Mouse (Mus musculus) limb, embryonic 14.5 days (tissue): ENCODE results near the gene Clstn2. TPM values are rescaled to one million over a fixed set of nuclear protein-coding genes. Genes with fewer than 3 reads are reported as not detected.

Experiments
- ATAC-seq: fragments of 200-750 bp; cut with Nextera tagmentation; 2 replicates; pipeline ENCODE4 v1.8.0; 2017; ENCODE audit warnings: low read depth, moderate number of reproducible peaks, moderate TSS enrichment; ENCODE audit not compliant: low FRiP score
- DNase-seq: peaks from one replicate; pipeline ENCODE4 v3.0.0-alpha.2; 2015; ENCODE audit warnings: low spot score
- H3K27ac ChIP-seq: fragments of 300-500 bp; sonication (generic); replicated peaks from 2 replicates; pipeline ENCODE4 v1.5.1; 2014; ENCODE audit warnings: low read depth, mild to moderate bottlenecking, low read length, moderate library complexity, mixed read lengths
- H3K27me3 ChIP-seq: fragments of 300-500 bp; sonication (generic); 2 replicates; pipeline ENCODE4 v1.6.1; 2014; ENCODE audit warnings: low read length, mixed read lengths; ENCODE audit not compliant: control insufficient read depth, insufficient read depth
- H3K36me3 ChIP-seq: fragments of 300-500 bp; sonication (generic); 2 replicates; pipeline ENCODE4 v1.6.1; 2014; ENCODE audit warnings: mild to moderate bottlenecking, low read length, moderate library complexity, mixed read lengths; ENCODE audit not compliant: control insufficient read depth, insufficient read depth
- H3K4me1 ChIP-seq: fragments of 300-500 bp; sonication (generic); 2 replicates; pipeline ENCODE4 v1.6.1; 2014; ENCODE audit warnings: antibody characterized with exemption, low read length, mixed read lengths; ENCODE audit not compliant: control insufficient read depth, insufficient read depth
- H3K4me2 ChIP-seq: fragments of 300-500 bp; sonication (generic); replicated peaks from 2 replicates; pipeline ENCODE4 v1.6.1; 2014; ENCODE audit warnings: low read depth, mild to moderate bottlenecking, low read length, moderate library complexity; ENCODE audit not compliant: severe bottlenecking
- H3K4me3 ChIP-seq: fragments of 300-500 bp; sonication (generic); replicated peaks from 2 replicates; pipeline ENCODE4 v1.5.1; 2014; ENCODE audit warnings: low read length
- H3K9ac ChIP-seq: fragments of 300-500 bp; sonication (generic); 2 replicates; pipeline ENCODE4 v1.6.1; 2014; ENCODE audit warnings: mild to moderate bottlenecking, low read depth, low read length, moderate library complexity; ENCODE audit not compliant: severe bottlenecking
- H3K9me3 ChIP-seq: fragments of 300-500 bp; sonication (generic); 2 replicates; pipeline ENCODE4 v1.6.1; 2016; ENCODE audit warnings: low read length; ENCODE audit not compliant: control insufficient read depth
- POLR2A ChIP-seq: fragments of 200-500 bp; IDR thresholded peaks from 2 replicates; pipeline ENCODE4 v1.8.0; 2012; ENCODE audit warnings: inconsistent platforms, mild to moderate bottlenecking, moderate library complexity, borderline replicate concordance; ENCODE audit not compliant: insufficient read depth, insufficient read length; ENCODE audit errors: extremely low read depth
- WGBS: fragments of 180-500 bp; shearing (Covaris S2); extraction: QIAGEN DNeasy Blood & Tissue Kit; methylation state at CpG from one replicate; pipeline ENCODE4 v1.1.7; 2014; 5-methylcytosine and 5-hydroxymethylcytosine counted together
- polyA plus RNA-seq, 2 experiments: library from polyadenylated mRNA; depleted of rRNA in 1 of 2; stranded (reverse) in 1 of 2; unstranded in 1 of 2; fragments of >200 nt; fragmentation: Nextera tagmentation in 1 of 2; extraction: Ambion mirVana in 1 of 2; gene quantifications; 2 replicates each; pipeline versions ENCODE4 v1.2.1 to v1.2.3; 2012 to 2014

Clstn2 gene
- polyA plus RNA-seq, 2 experiments: 4.1 to 8.4 TPM

DNA sequence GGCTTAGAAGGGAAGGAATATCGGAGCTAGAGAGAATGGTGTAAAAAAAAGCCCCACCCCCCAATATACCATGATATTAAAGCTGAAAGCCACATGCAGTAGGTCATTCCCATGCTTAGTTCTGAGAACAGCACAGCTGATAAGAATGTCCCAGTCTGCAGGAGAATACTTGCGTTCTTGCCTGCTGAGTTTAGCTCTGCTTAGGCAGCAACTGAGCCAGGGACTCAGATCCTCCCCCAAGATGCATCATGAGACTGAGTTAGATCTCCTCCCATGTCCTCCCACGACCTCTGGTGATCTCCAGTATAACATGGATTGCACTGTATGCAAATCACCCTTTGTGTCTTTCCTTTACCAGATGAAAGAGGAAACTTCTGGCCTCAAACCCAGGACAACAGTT, 219.8 kb downstream of the Clstn2 start:
- H3K36me3 ChIP-seq: no peaks in the 10 kb centered on the region
- H3K27me3 ChIP-seq: no peaks in the 10 kb centered on the region
- no peak overlapping the region for H3K9ac ChIP-seq
- TF ChIP-seq POLR2A: no peak
- no peak overlapping the region for H3K27ac ChIP-seq
- H3K4me1 ChIP-seq: peaks cover 3% of the 10 kb centered on the region; the same call in 1 of the 2 replicates
- H3K9me3 ChIP-seq: no peaks in the 10 kb centered on the region
- ATAC-seq (no peak), DNase-seq (no peak)
- H3K4me2 ChIP-seq: no peak overlapping the region
- H3K4me3 ChIP-seq: no peak overlapping the region
- WGBS: 50% methylated on average over 3 of the region's 3 CpGs

DNA sequence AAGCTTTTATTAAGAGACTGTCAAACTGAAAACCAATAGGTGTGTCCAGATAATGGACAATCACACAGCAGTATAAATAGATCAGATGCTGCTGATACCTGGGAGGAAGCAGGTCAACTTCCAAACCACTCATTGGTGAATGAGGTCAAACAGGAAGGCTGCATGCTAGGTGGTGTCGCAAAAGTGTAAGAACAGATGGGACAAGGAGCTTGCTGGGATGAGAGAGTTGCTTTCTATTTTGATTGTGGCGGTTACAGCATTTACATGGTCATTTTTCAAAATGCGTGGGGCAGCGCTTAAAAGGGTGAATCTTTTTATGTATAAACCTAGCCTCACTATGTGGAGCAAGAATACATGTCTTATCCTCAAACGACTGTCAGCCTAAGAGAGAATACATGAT, 225.9 kb downstream of the Clstn2 start:
- no peaks in the 10 kb centered on the region for H3K9me3 ChIP-seq
- no peaks in the 10 kb centered on the region for H3K4me1 ChIP-seq
- no peak overlapping the region for H3K4me2 ChIP-seq
- no peaks in the 10 kb centered on the region for H3K36me3 ChIP-seq
- ATAC-seq (no peak), DNase-seq (no peak)
- WGBS: 91% methylated on average over 5 of the region's 5 CpGs
- no peak overlapping the region for H3K9ac ChIP-seq
- no peak overlapping the region for H3K4me3 ChIP-seq
- H3K27ac ChIP-seq: no peak overlapping the region
- H3K27me3 ChIP-seq: no peaks in the 10 kb centered on the region
- TF ChIP-seq POLR2A: no peak

DNA sequence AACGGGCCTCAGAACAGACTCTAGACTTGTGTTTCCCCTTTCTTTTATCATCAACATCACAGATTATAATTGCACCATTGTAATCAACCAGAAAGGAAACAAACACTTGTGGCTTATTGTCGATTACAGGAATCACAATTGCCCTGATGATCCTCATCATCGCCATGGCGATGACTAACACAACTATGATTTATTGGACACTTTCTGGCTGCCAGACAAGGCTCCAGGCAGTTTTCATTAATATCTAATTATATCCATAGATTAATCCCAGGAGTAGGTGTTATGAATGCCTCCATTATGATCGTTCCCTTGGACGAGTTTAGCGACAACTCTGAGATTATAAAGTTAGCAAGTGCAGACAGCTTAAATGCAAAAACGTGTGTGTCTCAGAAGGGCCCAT, 239.3 kb downstream of the Clstn2 start:
- TF ChIP-seq POLR2A: no peak
- no peaks in the 10 kb centered on the region for H3K9me3 ChIP-seq
- H3K4me3 ChIP-seq: no peak overlapping the region
- 44% methylated on average over 8 of the region's 8 CpGs for WGBS
- H3K27ac ChIP-seq: no peak overlapping the region
- no peaks in the 10 kb centered on the region for H3K27me3 ChIP-seq
- DNase-seq (no peak), ATAC-seq (no peak)
- peaks cover 9% of the 10 kb centered on the region for H3K4me1 ChIP-seq
- H3K36me3 ChIP-seq: no peaks in the 10 kb centered on the region
- no peak overlapping the region for H3K4me2 ChIP-seq
- no peak overlapping the region for H3K9ac ChIP-seq

DNA sequence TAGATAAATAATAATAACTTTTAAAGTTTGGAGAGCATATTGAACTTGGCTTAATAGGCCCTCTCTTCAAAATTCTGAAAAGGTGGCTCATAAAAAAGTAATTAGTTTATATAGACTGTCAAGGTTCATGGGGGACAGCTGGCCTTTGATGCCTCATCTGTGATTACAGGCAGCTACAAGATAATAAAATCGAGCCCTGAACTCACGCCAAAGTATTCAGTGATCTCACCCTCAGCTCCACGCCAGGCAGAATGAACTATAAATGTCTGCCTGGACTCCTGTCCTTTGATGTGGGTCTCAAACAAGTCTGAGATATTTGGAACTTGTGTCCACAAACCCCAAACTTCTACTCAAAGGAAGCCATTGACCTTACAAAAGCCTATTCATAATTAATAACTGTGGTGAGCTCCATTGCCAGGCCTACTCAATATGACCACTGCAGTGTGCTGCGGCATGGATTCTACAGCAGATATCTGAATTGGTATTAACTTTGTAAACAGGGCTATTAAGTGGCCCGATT, 244.8 kb downstream of the Clstn2 start:
- DNase-seq (peak; percentile 71), ATAC-seq (no peak)
- H3K9me3 ChIP-seq: no peaks in the 10 kb centered on the region
- H3K4me3 ChIP-seq: no peak overlapping the region
- H3K27me3 ChIP-seq: no peaks in the 10 kb centered on the region
- H3K27ac ChIP-seq: no peak overlapping the region
- TF ChIP-seq POLR2A: no peak
- H3K9ac ChIP-seq: no peak overlapping the region
- WGBS: 45% methylated on average over 5 of the region's 5 CpGs
- H3K4me2 ChIP-seq: no peak overlapping the region
- H3K4me1 ChIP-seq: peaks cover 20% of the 10 kb centered on the region
- no peaks in the 10 kb centered on the region for H3K36me3 ChIP-seq

DNA sequence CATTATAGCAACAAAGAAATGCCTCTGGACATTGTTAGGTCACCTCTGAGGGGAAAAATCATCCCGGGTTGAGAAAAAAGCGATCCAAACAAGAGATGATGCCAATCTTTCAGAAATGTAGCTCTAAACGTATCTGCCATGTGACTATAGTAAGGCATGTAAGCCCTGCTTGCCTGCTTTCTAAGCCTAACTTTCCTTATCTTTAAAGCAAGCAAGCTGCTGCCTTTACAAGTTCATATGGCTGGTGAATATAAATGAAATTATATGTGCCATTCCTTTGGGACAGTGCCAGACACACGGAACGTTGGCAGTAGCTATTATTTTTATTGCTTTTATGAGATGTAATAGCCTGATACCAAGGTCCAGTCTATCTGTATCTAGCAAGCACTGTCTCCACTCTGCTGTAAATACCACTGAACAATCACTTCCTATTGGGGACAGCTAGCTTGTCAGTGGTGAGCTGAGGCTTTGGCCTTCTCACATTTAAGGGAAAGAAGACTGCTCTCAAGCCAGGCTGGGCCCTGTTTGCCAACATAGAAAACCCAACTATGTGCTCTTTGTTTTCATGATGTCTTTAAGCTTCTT, 252.9 kb downstream of the Clstn2 start:
- Histone ChIP-seq H3K27me3 (no peaks in the 10 kb centered on the region), H3K9me3 (no peaks in the 10 kb centered on the region), H3K9ac (no peak overlapping the region), H3K4me2 (no peak overlapping the region), H3K4me1 (peaks cover 6% of the 10 kb centered on the region; the same call in 1 of the 2 replicates), H3K36me3 (no peaks in the 10 kb centered on the region), H3K4me3 (no peak overlapping the region), H3K27ac (no peak overlapping the region)
- DNase-seq: no peak
- ATAC-seq: no peak
- WGBS: 58% methylated on average over 5 of the region's 5 CpGs
- no peak for TF ChIP-seq POLR2A
